Mouse (Mus musculus): ENCODE results near the gene Wdr45b.
"Not testable (repeated sequence)": the region's sequence is repeated elsewhere in the genome, so short reads cannot be mapped to it uniquely, and the experiment has no call there.

Gene Wdr45b

GRCm38 (mm10) chr11:121328206-121328605 is 26.0 kb downstream of the Wdr45b start:
- DNase-seq = no peak

GRCm38 (mm10) chr11:121326681-121327080 is 27.6 kb downstream of the Wdr45b start:
- DNase-seq = no peak

GRCm38 (mm10) chr11:121326034-121326433 is 28.2 kb downstream of the Wdr45b start:
- DNase-seq = peak; percentile 76 to 81

DNA sequence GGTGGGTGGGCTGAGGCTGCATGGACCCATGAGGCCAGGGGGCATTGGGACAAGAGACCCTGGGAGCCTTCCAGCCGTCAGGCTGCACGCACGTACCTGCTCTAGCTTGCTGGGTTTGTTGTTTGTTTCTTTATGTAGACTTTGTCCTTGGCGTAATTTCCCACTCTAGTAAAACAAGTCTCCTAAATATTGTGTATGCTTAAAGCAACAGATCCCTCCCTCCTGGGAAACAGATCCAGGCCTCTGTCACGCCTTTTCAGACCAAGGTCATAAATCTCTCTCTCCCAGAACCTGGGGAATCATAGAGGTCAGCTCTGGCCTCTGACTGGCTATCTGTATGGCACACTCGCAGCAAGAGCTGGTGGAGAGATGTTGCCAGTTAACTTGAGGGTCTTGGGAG is 46.5 kb downstream of the Wdr45b start:
- DNase-seq = not testable (repeated sequence)

DNA sequence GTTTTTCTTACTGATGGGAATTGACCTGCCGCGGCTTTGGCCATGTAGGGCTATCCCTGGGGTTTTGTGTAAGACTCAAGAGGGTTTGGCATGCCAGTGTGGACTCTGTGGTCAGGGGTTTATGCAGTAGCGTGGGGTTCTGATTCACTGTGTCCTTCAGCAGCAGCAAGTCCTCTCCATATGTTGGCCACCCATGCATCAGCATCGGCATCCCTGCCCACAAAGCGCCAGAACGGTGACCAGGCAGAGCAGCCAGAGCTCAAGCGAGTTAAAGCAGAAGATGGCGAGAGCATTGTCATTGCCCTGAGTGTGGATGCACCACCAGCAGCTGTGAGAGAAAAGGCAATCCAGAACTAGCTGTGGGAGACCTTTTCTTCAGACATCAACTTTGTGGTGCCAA is 47.6 kb downstream of the Wdr45b start:
- DNase-seq = no peak

DNA sequence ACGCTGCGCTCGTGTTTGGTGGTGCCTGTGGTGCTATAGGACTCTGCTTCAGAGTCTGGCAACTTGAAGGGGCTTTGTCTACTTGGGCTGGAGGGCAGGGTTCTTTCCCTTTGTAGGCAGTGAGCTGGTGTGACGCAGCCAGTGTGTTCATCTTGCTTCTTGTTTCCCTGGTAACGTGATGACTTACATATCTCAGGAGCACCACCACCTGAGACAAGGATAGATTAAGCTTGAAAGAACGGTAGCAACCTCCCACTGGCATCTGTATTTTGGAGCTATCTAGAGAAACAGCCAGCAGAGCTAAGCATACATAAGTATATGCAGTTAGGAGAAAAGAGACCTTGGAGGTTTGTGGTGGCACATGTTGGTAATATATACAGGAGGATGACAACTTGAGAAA is 48.9 kb downstream of the Wdr45b start:
- no peak for DNase-seq

DNA sequence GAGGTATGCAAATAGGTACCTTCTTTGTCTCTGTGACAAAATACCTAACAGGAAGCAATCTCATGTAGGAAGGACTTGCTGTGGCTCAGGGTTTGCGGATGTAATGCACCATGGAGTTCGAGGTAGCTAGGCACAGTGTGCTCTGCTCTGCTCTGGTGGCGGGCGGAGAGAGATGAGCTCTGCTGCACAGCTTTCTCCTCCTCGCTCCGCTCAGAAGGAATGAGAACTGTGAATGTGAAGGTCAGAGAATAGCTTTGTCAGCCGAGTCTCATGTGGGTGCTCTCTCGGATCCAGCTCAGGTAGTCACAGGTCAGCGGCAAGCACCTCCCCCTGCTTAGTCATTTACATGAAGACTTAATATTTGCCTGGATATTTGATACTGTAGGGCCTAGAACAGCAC is 54.0 kb downstream of the Wdr45b start:
- DNase-seq = peak; percentile 77 to 80

DNA sequence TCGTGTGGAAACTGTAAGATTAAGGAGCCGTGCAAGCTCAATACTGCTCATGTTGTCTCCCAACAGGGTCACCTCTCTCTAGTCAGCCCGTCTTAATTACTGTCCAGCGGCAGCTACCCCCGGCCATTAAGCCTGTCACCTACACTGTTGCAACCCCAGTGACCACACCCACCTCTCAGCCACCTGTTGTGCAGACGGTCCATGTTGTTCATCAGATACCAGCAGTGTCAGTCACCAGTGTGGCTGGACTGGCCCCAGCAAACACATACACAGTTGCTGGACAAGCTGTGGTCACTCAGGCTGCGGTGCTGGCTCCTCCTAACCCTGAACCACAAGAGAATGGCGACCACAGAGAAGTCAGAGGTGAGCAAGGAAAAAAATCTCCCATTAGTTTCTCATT is 55.8 kb downstream of the Wdr45b start:
- DNase-seq = no peak

- no peak for DNase-seq
Observed at GRCm38 (mm10) chr11:121294771-121295170, 59.5 kb downstream of the Wdr45b start.

DNA sequence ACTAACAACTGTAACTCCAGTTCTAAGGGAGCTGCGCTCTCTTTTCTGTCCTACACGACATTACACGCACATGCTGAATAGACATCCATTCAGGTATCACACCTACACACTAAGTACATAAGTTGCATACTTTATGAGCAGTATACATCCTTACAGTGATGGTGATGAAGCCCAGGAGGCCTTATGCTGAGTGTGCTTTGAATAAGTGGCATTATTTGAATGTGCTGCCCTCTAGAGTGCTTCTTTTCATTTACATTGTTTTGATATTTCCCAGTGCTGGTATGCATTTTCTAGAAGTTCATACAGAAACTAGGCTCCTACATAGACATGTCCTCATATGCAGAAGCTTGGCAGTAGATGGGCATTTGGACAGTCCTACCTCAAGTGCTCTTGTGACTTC is 64.4 kb downstream of the Wdr45b start:
- no peak for DNase-seq

- DNase-seq = no peak
Observed at GRCm38 (mm10) chr11:121282911-121283310, 71.3 kb downstream of the Wdr45b start.

GRCm38 (mm10) chr11:121278011-121278410 is 76.2 kb downstream of the Wdr45b start:
- no peak for DNase-seq

- no peak for DNase-seq
Observed at GRCm38 (mm10) chr11:121277516-121277915, 76.7 kb downstream of the Wdr45b start.

Measured in kidney, adult 8-10 months (tissue).